Mouse (Mus musculus): ENCODE results near the gene Itpk1. TPM values are rescaled to one million over a fixed set of nuclear protein-coding genes. Genes with fewer than 3 reads are reported as not detected.

Itpk1 gene
- polyA plus RNA-seq, 1 experiment from 2014 or later: 3.0 TPM

DNA sequence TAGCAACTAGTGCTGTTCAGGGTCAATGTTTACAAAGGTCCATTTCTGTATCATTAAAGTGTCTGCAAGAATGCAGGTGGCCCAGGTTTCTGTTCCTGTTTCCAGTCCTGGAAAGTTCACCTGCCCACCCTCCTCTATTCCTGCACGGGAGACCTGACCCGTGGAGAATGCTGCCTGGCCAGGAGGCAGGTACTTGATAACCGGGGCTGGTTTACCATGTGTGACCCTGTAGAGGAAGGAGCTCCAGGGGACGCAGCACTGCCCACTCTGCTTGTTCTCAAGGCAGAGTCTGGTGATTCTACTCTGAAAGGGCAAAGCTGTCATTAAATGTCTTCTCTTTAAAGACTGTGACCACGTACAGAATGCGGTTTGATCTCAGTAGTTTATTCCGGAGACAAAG, 136.5 kb downstream of the Itpk1 start:
- H3K4me1 ChIP-seq (replicated peaks): peaks cover 46% of the 10 kb centered on the region
- no peak for DNase-seq
- no peaks in the 10 kb centered on the region for H3K27me3 ChIP-seq
- WGBS (ENCODE audit: insufficient replicate concordance): 71% methylated on average over 7 of the region's 7 CpGs
- no peak overlapping the region for H3K27ac ChIP-seq
- H3K4me3 ChIP-seq (replicated peaks): no peak overlapping the region
- H3K9me3 ChIP-seq (replicated peaks): no peaks in the 10 kb centered on the region
- H3K36me3 ChIP-seq: no peaks in the 10 kb centered on the region
- ATAC-seq (ENCODE audit: low read depth): no peak
- H3K4me2 ChIP-seq: no peak overlapping the region
- H3K9ac ChIP-seq: no peak overlapping the region

GRCm38 (mm10) chr12:102566951-102567350, 137.8 kb downstream of the Itpk1 start:
- Histone ChIP-seq H3K27me3 (no peaks in the 10 kb centered on the region), H3K27ac (no peak overlapping the region), H3K36me3 (no peaks in the 10 kb centered on the region), H3K4me1 (replicated peaks) (peaks cover 46% of the 10 kb centered on the region), H3K4me3 (replicated peaks) (no peak overlapping the region), H3K9ac (no peak overlapping the region), H3K9me3 (replicated peaks) (no peaks in the 10 kb centered on the region), H3K4me2 (no peak overlapping the region)
- 41% methylated on average over 2 of the region's 2 CpGs for WGBS (ENCODE audit: insufficient replicate concordance)
- ATAC-seq (ENCODE audit: low read depth): no peak
- no peak for DNase-seq

DNA sequence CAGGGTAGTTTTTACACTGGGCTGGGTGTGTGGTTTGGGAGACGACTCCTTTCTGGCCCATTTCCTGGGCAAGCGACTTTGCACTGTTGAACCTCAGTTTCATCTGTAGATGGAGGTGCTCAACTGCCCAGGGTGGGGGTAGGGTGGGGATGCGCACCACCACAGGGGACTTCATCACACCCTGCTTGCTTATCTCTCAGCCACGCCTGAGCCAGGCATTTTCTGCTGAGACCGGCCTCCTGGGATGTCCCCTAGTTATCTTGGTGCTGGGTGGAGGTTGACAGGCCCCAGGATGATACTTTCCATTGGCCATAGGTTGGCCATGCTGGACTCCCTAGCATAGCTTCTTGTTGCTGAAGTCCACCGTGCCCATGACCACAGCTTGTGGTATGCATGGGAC, 139.6 kb downstream of the Itpk1 start:
- Histone ChIP-seq H3K36me3 (no peaks in the 10 kb centered on the region), H3K4me2 (peak overlapping the region; percentile 29), H3K9me3 (replicated peaks) (no peaks in the 10 kb centered on the region), H3K4me3 (replicated peaks) (no peak overlapping the region), H3K27ac (no peak overlapping the region), H3K27me3 (peaks cover 3% of the 10 kb centered on the region; the same call in 1 of the 2 replicates), H3K9ac (no peak overlapping the region), H3K4me1 (replicated peaks) (peaks cover 33% of the 10 kb centered on the region)
- WGBS (ENCODE audit: insufficient replicate concordance): 19% methylated on average over 6 of the region's 6 CpGs
- ATAC-seq (ENCODE audit: low read depth) (peak; percentile 94), DNase-seq (peak; percentile 43)

GRCm38 (mm10) chr12:102557372-102557771, 147.4 kb downstream of the Itpk1 start:
- 0 out of 2 replicates have a peak, but pooled peaks cover 8% of the 10 kb centered on the region for H3K4me1 ChIP-seq (replicated peaks)
- H3K36me3 ChIP-seq: no peaks in the 10 kb centered on the region
- no peak overlapping the region for H3K9ac ChIP-seq
- H3K4me3 ChIP-seq (replicated peaks): no peak overlapping the region
- DNase-seq (no peak), ATAC-seq (ENCODE audit: low read depth) (no peak)
- H3K27me3 ChIP-seq: peaks cover 40% of the 10 kb centered on the region
- H3K4me2 ChIP-seq: no peak overlapping the region
- H3K9me3 ChIP-seq (replicated peaks): no peaks in the 10 kb centered on the region
- H3K27ac ChIP-seq: no peak overlapping the region
- WGBS (ENCODE audit: insufficient replicate concordance): 63% methylated on average over 5 of the region's 5 CpGs

- DNase-seq: no peak
- WGBS (ENCODE audit: insufficient replicate concordance): 74% methylated on average over 3 of the region's 3 CpGs
- ATAC-seq (ENCODE audit: low read depth): no peak
- Histone ChIP-seq H3K9ac (no peak overlapping the region), H3K27me3 (peaks cover 42% of the 10 kb centered on the region), H3K4me1 (replicated peaks) (peaks cover 20% of the 10 kb centered on the region), H3K27ac (no peak overlapping the region), H3K4me3 (replicated peaks) (no peak overlapping the region), H3K9me3 (replicated peaks) (no peaks in the 10 kb centered on the region), H3K36me3 (no peaks in the 10 kb centered on the region), H3K4me2 (no peak overlapping the region)
Observed at GRCm38 (mm10) chr12:102555850-102556249, 148.9 kb downstream of the Itpk1 start.

DNA sequence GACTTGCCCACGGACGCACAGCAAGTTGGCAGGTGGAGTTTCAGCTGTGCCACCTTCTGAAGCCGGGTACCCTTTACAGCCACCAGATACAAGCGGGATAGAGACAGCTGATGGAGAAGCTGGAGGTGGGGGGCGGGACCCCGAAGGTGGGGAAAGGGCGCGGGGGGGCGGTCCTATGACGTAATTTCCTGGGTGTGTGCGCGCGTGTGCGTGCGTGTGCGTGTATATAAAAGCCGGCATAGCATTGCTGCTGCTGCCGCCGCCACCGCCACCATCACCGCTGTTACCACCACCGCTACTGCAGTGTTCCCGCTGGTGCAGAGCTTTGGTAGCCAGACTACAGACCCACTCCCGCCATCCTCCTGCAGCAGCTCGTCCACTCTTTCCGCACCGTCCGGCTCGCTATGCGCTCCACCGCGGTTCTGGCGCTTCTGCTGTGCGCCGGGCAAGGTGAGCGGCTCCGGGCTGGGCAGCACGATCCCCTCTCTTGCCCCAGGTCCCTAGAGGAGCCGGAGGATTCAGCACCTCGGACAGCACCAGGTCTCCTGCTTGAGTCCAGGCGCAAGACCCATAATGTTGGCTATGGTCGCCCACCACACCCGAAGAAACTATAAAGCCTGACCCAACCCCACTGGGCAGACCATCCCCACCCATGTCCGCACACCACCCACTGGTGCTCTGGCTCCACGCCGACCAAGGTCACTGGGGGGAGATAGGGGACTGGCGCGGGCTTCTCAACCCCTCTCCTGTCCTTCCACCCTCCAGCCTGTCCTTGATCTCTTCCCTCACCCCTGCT, 149.8 kb downstream of the Itpk1 start, which contains the start of gene Chga:
Chga (plus strand) TSS at position 249 of the 796 bp plus-strand sequence.
- no peak for ATAC-seq (ENCODE audit: low read depth)
- no peak within 1 kb of the TSS for H3K9ac ChIP-seq
- H3K4me2 ChIP-seq: peak within 1 kb of the TSS; percentile 38
- H3K9me3 ChIP-seq (replicated peaks): no peaks in the 10 kb centered on the region
- H3K27ac ChIP-seq: no peak within 1 kb of the TSS
- 3% methylated on average over 47 of the region's 48 CpGs for WGBS (ENCODE audit: insufficient replicate concordance)
- no peaks in the 10 kb centered on the region for H3K36me3 ChIP-seq
- H3K4me3 ChIP-seq (replicated peaks): peak within 1 kb of the TSS; percentile 36; the same call in 1 of the 2 replicates
- DNase-seq: peak; percentile 50
- H3K27me3 ChIP-seq: peaks cover 42% of the 10 kb centered on the region
- peaks cover 22% of the 10 kb centered on the region for H3K4me1 ChIP-seq (replicated peaks)

DNA sequence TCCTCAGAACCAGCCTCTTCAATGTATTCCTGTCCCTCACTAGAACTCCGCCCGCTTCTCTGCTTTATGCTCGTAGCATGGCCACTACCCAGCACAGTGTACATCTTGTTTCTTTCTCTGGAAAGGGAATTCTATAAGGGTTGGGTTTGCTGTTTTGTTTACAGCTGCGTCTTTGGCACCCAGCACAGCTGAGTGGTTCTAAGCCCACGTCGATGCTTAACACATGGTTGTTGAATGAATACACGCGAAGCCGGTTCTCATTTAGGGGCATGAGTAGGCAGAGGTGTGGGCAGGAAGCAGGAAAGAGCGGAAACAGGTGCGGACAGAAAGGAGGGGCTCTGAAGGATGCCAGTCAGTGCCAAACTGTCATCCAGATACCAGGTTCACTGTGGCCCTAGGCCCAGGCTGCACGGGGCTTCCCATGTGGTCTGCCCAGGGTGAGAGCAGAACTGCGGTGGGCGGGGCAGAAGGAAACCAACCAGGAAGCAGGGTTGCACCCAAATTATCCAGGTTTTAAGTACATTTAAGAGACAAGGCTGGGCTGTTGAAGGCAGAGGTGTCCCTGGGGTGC, 150.9 kb downstream of the Itpk1 start:
- WGBS (ENCODE audit: insufficient replicate concordance): 58% methylated on average over 14 of the region's 14 CpGs
- no peaks in the 10 kb centered on the region for H3K9me3 ChIP-seq (replicated peaks)
- H3K4me3 ChIP-seq (replicated peaks): no peak overlapping the region
- no peak overlapping the region for H3K9ac ChIP-seq
- ATAC-seq (ENCODE audit: low read depth): no peak
- peaks cover 42% of the 10 kb centered on the region for H3K27me3 ChIP-seq
- no peak overlapping the region for H3K4me2 ChIP-seq
- no peak for DNase-seq
- no peaks in the 10 kb centered on the region for H3K36me3 ChIP-seq
- H3K27ac ChIP-seq: no peak overlapping the region
- H3K4me1 ChIP-seq (replicated peaks): peaks cover 22% of the 10 kb centered on the region

DNA sequence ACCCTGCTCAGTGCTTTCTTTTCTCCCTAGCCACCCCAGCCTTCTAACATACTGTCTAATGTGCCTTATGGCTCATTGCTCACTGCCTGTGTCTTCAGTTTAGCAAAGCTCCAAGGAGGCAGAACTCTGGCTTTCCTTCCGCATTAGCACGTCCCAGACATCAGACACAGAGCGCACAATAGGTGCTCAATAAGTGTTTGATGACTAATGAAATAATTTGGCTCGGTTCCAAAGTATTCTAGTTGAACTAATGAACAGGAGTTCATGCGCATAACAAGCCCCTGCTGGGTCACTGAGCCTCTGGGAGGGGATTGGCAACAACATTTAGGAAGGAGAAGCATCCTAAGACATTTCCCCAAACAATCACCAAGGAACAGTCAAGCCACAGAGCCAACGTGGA, 152.7 kb downstream of the Itpk1 start:
- Histone ChIP-seq H3K36me3 (no peaks in the 10 kb centered on the region), H3K27me3 (peaks cover 40% of the 10 kb centered on the region)

GRCm38 (mm10) chr12:102551186-102551585, 153.5 kb downstream of the Itpk1 start:
- Histone ChIP-seq H3K9me3 (replicated peaks) (no peaks in the 10 kb centered on the region), H3K4me2 (peak overlapping the region; percentile 29), H3K27ac (no peak overlapping the region), H3K27me3 (peaks cover 38% of the 10 kb centered on the region), H3K4me1 (replicated peaks) (peaks cover 25% of the 10 kb centered on the region), H3K36me3 (no peaks in the 10 kb centered on the region), H3K4me3 (replicated peaks) (no peak overlapping the region), H3K9ac (no peak overlapping the region)
- ATAC-seq (ENCODE audit: low read depth): peak; percentile 86
- peak; percentile 26 for DNase-seq
- 39% methylated on average over 3 of the region's 3 CpGs for WGBS (ENCODE audit: insufficient replicate concordance)

More for the DNA sequence above, 152.7 kb downstream of the Itpk1 start:
- Histone ChIP-seq H3K4me2 (no peak overlapping the region), H3K9ac (no peak overlapping the region), H3K9me3 (replicated peaks) (no peaks in the 10 kb centered on the region), H3K4me1 (replicated peaks) (peaks cover 22% of the 10 kb centered on the region), H3K27ac (no peak overlapping the region), H3K4me3 (replicated peaks) (no peak overlapping the region)
- DNase-seq (no peak), ATAC-seq (ENCODE audit: low read depth) (no peak)
- 49% methylated on average over 6 of the region's 6 CpGs for WGBS (ENCODE audit: insufficient replicate concordance)

- Histone ChIP-seq H3K9me3 (replicated peaks) (no peaks in the 10 kb centered on the region), H3K4me2 (peak overlapping the region; percentile 29), H3K4me1 (replicated peaks) (peaks cover 25% of the 10 kb centered on the region), H3K27ac (no peak overlapping the region), H3K9ac (no peak overlapping the region), H3K36me3 (no peaks in the 10 kb centered on the region), H3K27me3 (peaks cover 32% of the 10 kb centered on the region), H3K4me3 (replicated peaks) (no peak overlapping the region)
- ATAC-seq (ENCODE audit: low read depth) (no peak), DNase-seq (peak; percentile 43)
- 4% methylated on average over 11 of the region's 11 CpGs for WGBS (ENCODE audit: insufficient replicate concordance)
Observed at GRCm38 (mm10) chr12:102550529-102550928, 154.2 kb downstream of the Itpk1 start.

GRCm38 (mm10) chr12:102545122-102545521, 159.6 kb downstream of the Itpk1 start:
- Histone ChIP-seq H3K36me3 (no peaks in the 10 kb centered on the region), H3K4me3 (replicated peaks) (no peak overlapping the region), H3K4me2 (no peak overlapping the region), H3K4me1 (replicated peaks) (0 out of 2 replicates have a peak, but pooled peaks cover 3% of the 10 kb centered on the region), H3K9me3 (replicated peaks) (no peaks in the 10 kb centered on the region), H3K9ac (no peak overlapping the region), H3K27ac (no peak overlapping the region), H3K27me3 (no peaks in the 10 kb centered on the region)
- ATAC-seq (ENCODE audit: low read depth) (no peak), DNase-seq (no peak)
- 44% methylated on average over 6 of the region's 6 CpGs for WGBS (ENCODE audit: insufficient replicate concordance)

Data from liver, embryonic 13.5 days (tissue).